Mouse (Mus musculus) monocyte, adult 5-6 weeks (primary cell): ENCODE data around the gene Pard3. TPM values are rescaled to one million over a fixed set of nuclear protein-coding genes. Genes with fewer than 3 reads are reported as not detected.

ENCODE experiments used
- ATAC-seq: fragments of 153-309, 156-312 bp; replicated peaks from 2 replicates; pipeline ENCODE4 v1.8.0; 2017; ENCODE audit warnings: mild to moderate bottlenecking; ENCODE audit not compliant: low TSS enrichment, insufficient number of reproducible peaks, severe bottlenecking, poor library complexity, low FRiP score
- total RNA-seq: library from RNA; stranded (forward); fragments of 200-1000, 200-491, 200-594 nt; gene quantifications from 3 replicates; pipeline ENCODE4 v1.2.3, GENCODE M21; 2017

The Pard3 gene
- total RNA-seq, 1 experiment from 2014 or later = not detected

DNA sequence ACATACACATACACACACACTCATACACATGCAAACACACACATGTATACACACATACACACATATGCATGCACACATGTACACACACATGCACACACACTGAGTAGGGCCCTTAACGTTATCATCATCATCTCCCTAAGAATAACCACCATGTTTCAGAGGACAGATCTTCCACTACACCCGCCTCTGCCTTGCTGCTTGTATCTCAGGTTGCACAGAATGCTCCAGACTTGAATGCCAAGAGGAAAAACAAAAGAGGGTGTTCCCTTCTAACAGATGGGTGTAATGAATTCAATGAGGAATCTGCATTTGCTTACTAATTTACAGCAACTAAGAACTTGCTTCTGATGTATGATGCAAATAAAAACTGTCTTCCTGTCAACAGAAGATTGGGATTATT, 519.7 kb downstream of the Pard3 start:
- ATAC-seq = no peak

DNA sequence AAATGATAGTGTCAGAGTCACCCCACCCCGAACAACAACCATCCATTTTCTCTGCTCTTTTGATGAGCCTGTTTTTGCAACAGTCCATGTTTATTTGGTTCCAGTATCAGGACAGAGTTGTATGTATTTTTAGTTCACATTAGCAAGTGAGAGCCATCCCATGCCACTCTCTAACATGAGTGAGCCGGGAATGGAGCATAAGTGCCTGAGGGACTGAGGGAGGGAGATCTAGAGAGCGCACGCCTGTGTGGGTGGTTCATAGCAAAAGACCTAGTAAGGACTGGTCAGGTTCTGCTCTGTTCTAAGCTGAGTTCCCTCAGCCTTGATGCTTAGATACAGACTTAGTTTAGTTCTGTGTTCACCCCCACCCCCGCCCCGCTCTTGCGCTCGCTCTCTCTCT, 521.9 kb downstream of the Pard3 start:
- ATAC-seq = no peak

GRCm38 (mm10) chr8:127586681-127587080, 523.0 kb downstream of the Pard3 start:
- ATAC-seq = no peak

GRCm38 (mm10) chr8:127588313-127588712, 524.6 kb downstream of the Pard3 start:
- ATAC-seq = no peak

- ATAC-seq = no peak
Measured at GRCm38 (mm10) chr8:127589291-127589690, 525.6 kb downstream of the Pard3 start.

GRCm38 (mm10) chr8:127590674-127591186, 527.0 kb downstream of the Pard3 start:
- ATAC-seq = no peak

- ATAC-seq = no peak
Measured at GRCm38 (mm10) chr8:127592648-127593574, 529.2 kb downstream of the Pard3 start.

- no peak for ATAC-seq
Measured at GRCm38 (mm10) chr8:127600641-127601040, 536.9 kb downstream of the Pard3 start.

DNA sequence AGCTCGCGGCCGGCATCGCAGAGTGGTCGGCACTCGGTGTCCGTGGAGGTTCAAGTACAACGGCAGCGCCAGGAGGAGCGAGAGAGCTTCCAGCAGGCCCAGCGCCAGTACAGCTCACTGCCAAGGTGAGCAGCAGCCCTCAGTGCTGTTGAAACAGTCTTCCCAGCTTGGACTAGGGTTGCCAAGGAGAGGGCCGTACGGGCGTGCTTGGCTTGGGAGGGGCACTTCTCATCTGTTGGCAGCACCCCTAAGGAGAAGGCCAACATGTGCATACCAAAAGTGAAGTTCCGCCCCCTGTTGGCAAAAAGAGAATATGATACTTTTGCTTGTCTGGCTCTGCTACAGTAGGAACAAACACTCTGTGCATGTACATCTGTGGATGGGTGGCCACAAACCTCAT, 539.4 kb downstream of the Pard3 start:
- ATAC-seq = no peak

DNA sequence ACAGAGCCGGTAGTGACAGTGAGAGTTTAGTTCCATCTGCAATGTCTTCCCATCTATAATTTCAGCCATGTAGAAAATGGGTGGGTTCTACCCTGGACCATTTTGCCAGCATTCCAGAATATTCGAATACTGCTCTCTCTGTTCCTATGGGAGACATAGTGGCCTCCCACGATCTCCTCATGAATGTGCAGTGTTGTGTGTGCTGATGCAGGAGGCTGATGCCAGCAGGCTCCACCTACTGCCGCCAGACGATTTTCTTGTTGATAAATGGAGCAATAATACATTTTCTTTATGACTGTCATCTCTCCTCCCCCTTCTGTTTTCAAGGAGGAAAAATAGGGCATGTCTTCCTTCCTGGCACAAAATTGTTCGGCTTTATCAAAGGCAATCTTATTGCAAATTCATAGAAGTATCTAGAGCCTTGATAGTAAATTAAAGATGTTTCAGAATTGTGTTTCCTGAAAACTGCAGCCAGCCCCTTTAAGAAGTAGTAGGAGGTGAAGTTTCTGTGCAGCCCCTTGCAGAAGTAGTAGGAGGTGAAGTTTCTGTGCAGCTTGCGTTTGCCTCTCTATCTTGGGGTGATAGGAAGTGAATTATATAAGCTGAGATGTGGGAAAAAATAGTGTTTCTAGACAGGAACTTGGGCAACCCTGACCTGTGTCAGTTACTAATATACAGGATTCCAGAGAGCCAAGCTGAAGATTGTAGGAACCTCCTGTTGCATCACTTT, 545.0 kb downstream of the Pard3 start:
- no peak for ATAC-seq

- no peak for ATAC-seq
Measured at GRCm38 (mm10) chr8:127609316-127609715, 545.6 kb downstream of the Pard3 start.

DNA sequence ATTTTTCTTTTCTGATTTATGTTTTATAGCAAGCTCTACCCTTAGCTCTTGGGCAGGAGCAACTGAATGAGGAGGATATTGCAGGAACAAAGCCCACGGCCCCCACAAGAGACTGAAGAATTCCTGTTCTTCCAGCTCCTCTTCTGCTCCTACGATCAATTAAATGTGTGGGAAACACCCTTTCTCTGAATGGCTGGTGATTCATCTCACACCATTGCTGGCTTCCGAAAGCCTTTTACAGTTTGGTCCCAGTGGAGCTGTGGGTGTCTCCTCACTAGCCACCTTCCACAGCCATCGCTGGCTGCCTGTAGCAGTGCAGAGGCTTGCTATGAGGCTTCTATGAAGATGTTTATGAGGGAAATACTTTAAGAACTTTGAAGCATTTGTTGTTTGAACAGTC, 550.5 kb downstream of the Pard3 start:
- ATAC-seq = no peak

DNA sequence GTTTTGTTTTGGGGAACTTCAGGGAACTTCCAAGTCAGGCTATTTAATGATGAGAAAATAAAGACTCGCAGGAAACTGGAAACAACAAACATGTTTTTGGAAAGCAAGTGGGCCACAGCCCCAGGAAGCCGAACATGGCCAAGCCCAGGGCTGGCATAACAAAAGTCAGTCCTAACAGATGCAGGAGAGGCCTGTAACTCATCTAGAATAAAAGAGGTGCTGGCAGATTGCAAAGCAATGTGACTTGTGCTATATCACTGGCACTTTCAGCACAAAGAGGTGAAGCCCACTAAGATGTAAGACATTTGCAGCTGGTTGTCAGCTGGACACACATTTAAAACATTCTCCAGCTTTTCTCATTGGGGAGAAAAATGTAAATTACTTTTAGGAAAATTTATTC, 553.0 kb downstream of the Pard3 start:
- no peak for ATAC-seq

- no peak for ATAC-seq
Measured at GRCm38 (mm10) chr8:127622137-127622536, 558.4 kb downstream of the Pard3 start.

DNA sequence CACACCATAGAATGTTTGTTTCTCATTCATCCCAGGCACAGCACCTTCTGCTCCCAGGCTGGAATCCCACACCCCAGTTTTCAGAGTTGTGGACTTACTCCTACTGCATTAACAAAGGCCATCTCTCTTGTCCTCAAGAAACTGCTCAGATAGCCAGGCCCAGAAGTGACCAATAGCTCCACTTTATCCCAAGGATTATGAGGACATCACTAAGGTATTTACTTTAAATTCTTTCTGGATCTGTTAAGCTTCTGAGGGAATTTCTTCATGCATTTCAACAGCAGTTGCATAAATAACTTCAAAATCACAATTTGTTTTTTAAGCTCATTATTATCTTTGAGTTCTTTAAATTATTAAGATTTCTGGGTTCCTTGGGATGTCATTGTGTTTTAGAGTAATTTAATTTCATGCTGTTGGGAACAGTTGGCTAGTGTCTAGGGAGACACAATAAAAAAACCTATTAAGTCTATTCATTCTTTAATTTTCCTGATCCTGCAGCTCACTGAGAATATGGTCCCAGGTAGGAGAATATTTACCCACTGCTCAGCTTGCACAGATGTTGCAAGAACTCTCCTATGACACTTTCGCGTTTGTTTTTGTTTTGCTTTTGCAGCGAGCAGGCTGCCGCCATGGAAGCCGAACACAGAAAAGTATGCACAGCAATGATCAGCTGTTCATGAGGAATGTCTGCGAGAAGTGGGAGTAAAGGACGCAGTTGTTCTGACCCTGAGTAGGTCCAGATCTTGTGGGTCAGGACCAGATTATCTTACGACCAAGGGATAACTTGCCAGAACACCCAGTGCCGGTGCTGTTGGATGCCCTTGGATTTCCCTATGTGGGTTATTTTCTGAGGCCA, 574.8 kb downstream of the Pard3 start:
- ATAC-seq = no peak

DNA sequence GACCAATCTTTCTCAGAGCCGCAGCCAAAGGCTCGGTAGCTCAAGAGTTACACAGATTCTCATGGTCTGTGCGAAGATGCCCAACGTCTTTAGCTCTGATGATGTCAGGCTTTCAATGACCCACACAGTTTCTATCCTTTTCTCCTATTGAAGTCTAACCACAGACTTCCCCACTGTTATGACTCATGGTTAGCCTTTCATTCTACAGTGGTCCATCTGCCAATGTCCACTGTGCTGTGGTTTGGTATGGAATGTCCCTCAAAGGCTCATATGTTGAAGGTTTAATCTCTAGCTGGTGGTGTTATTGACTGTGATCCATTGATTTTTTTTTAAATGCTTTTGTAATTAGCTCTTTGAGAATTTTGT, 575.4 kb downstream of the Pard3 start:
- ATAC-seq = no peak

DNA sequence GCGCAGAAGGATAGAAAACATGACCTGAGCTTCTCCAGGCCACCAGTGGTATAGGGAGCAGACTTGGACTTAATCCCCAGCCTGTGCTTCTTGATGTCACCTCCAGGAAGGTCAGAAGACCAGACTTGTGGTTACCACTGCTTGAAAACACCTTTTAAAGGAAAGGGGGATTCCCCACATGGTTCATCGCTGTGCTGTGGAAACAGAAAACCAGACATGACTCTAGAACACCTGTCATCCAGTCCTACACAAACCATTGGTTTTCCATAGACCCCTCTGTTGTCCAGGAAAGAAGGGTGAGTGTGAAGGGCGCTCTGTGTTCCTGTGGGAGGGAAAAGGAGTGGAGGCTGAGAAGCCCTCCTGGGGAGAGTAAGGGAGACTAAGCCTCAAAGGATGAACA, 591.9 kb downstream of the Pard3 start:
- no peak for ATAC-seq
